Mouse (Mus musculus) heart, postnatal 14 days (tissue): Measurements from ENCODE around the gene Gm44596. TPM values are rescaled to one million over a fixed set of nuclear protein-coding genes. Genes with fewer than 3 reads are reported as not detected.

ENCODE experiments used
- total RNA-seq, 2 experiments: library from RNA; stranded (reverse); gene quantifications; 2 replicates each; pipeline ENCODE4 v1.2.3; 2021

Gm44596 gene
- total RNA-seq, 2 experiments from 2014 or later = not detected

Other genes with a start within 250 kb of the Gm44596 start
- 100 to 1,000 TPM; 105 to 126 TPM for gene Tspan9, start 231.9 kb upstream of the Gm44596 start, total RNA-seq
- 1 to 10 TPM; 4.6 to 5.0 TPM for gene Tead4, start 74.7 kb upstream of the Gm44596 start, total RNA-seq
- gene Tulp3, start 19.7 kb upstream of the Gm44596 start, total RNA-seq = 1 to 10 TPM; 8.0 to 8.3 TPM
- 10 to 100 TPM; 10.3 to 12.9 TPM for gene Rhno1, start 12.6 kb upstream of the Gm44596 start, total RNA-seq
- gene Foxm1, start 12.5 kb upstream of the Gm44596 start, total RNA-seq = 1 to 10 TPM; 4.1 to 6.3 TPM
- not detected for gene Tex52, start within 50 bp of the Gm44596 start, total RNA-seq
- 1 to 10 TPM; 2.5 to 3.5 TPM for gene Nrip2, start 23.8 kb downstream of the Gm44596 start, total RNA-seq
- gene Itfg2, start 49.4 kb downstream of the Gm44596 start, total RNA-seq = 10 to 100 TPM; 22.3 to 23.2 TPM
- 100 to 1,000 TPM; 259 to 278 TPM for gene Fkbp4, start 63.2 kb downstream of the Gm44596 start, total RNA-seq
- gene Pzp, start 151.2 kb downstream of the Gm44596 start, total RNA-seq = 1 to 10 TPM in 1 of 2 experiments, under 1 TPM in 1; 1.00 to 1.1 TPM
- not detected for gene A2ml1, start 206.1 kb downstream of the Gm44596 start, total RNA-seq
- not detected for gene Klrb1a, start 248.0 kb downstream of the Gm44596 start, total RNA-seq